Mouse (Mus musculus) layer of hippocampus, postnatal 14 days (tissue): ENCODE data around the gene Txnip. TPM values are rescaled to one million over a fixed set of nuclear protein-coding genes. Genes with fewer than 3 reads are reported as not detected.

Experiments used
- DNase-seq, 2 experiments: peaks; one replicate each; pipeline ENCODE4 v3.0.0; 2021 to 2022; ENCODE audit warnings: low spot score in 2 of 2, mixed read lengths in 1 of 2
- total RNA-seq, 2 experiments: library from RNA; stranded (reverse); gene quantifications; 2 replicates each; pipeline ENCODE4 v1.2.3; 2021

The Txnip gene
- total RNA-seq, 2 experiments from 2014 or later: 48.3 to 49.8 TPM

GRCm38 (mm10) chr3:96566661-96567450 is 9.1 kb downstream of the Txnip start:
- no peak for DNase-seq

- DNase-seq: no peak
These were observed 10.8 kb downstream of the Txnip start for GRCm38 (mm10) chr3:96568605-96569004.

- DNase-seq: no peak
These were observed 11.7 kb downstream of the Txnip start for GRCm38 (mm10) chr3:96569506-96569905.

DNA sequence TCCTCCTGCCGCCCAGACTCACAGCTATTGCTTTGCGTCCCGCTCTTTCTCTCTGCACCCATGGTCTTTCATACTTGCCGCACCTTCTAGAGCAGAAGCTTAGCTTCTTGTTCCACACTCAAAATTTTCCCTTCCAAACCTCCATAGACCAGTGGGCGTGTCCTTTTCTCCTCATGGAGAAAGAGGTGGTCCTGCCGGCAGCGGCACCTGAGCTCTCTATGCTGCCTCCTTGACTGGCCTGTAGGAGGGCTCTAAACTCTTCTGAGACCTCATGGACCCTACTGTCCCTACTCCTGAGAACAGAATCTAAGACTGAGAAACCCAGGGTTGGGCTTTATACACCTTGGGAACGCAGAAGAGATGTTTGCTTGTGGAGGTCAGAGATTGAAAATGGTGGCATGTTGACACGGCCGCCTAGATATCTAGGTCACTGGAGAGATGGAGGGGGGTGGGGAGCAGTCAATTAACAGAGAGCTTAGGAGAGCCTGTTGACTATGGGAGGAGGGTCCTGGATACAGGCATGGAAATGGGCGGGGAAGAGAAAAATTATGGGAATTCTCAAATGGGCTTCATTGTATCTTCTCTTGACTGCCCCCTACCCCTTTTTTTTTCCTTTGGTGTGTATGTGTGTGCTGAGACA is 12.3 kb downstream of the Txnip start:
- no peak for DNase-seq

GRCm38 (mm10) chr3:96570643-96571042 is 12.9 kb downstream of the Txnip start:
- DNase-seq: no peak

- DNase-seq: no peak
These were observed 13.6 kb downstream of the Txnip start for GRCm38 (mm10) chr3:96571336-96571735.

- no peak for DNase-seq
These were observed 14.3 kb downstream of the Txnip start for GRCm38 (mm10) chr3:96571896-96572698.

- no peak for DNase-seq
These were observed 16.1 kb downstream of the Txnip start for GRCm38 (mm10) chr3:96573611-96574511.

- DNase-seq: no peak
These were observed 17.7 kb downstream of the Txnip start for GRCm38 (mm10) chr3:96575272-96575984.

DNA sequence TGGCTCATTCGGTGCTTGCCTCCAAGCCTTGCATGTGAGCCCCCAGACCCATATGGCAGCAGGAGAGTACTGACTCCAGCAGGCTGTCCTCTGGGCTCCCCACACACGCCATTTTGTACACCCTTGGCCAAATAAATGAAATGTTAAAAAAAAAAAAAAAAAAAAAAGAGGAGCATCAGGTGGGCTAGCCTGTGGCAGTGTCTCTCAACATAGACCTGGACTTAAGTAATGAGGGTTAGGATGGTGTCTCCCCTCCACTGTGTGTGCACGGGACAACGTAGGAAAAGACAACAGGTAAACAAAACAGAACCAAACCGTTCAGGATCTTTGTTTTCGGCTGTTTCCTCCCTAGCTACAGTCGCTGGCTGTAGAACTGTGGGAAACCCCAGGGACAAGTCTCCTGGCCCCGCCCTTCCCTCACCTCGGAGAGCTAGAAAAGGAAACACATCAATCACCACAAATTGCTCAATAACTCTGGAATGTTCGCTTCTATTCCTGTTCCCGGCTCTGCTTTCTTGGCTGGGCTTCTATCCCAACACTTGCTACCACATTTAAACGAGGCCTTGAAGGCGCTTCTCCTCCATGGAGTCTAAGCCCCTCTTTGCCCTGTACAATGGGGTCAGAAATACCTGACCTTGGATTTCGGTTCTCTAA is 18.4 kb downstream of the Txnip start:
- DNase-seq: no peak

DNA sequence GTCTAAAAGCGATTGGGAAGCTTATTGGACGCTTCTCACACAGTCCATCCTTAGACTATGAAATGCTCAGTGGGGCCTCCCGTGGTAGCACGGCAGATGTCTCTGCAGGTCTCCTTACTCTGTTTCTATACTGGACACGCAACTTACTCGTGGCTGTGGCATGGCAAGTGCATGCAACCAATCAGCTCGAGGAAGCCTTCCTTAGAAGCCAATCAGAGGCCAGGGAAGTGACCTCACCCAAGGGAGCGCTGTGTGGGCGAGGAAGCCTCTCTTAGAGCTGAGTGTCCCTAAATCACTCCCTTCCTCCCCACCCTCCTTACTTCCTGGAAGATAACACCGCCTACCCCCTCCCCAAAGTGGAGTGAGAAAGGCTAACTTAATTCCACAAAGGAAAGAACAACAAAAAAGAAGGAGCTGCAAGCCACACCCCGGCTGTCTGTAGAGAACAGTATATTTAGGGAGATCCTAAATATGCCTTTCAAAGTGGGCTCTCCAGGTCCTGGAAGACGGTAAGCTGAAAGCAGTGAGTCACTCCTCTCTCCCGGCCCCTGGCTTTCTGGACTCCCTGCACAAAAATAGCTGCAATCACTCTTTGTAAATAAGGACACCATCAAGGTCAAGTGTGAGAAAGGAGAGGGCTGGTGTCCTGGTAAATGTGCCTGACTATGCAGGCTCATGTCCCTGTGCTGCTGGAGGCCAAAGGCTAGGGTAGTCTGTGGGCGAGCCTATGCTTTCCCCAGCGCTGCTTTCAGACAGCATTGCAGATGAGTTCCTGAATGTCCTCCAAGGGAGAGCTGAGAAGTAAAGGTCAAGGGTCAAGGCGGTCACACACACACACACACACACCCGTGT is 19.2 kb downstream of the Txnip start, which contains the start of gene Gm16253:
Gene Gm16253, plus strand, starts transcription at position 295 of the 852 bp plus-strand sequence.
- peak; percentile 71 to 79 for DNase-seq

DNA sequence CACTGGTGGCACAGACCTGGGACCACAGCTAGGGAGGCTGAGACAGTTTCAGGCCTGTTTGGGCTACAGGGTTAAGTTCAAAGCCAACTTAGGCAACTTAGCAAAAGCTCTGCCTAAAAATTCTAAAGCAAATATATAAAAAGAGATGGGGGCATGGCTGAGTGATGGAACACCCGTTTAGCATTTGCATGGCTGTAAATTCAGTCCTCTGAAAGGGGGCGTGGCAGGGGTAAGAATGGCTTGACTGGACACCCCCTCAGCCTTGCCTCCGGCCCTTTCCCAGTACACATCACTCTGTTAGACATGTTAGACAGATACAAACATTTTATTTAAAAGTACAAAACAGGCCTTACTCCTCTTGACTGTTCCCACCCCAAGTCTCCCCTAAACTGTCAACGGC is 19.8 kb downstream of the Txnip start:
- no peak for DNase-seq

DNA sequence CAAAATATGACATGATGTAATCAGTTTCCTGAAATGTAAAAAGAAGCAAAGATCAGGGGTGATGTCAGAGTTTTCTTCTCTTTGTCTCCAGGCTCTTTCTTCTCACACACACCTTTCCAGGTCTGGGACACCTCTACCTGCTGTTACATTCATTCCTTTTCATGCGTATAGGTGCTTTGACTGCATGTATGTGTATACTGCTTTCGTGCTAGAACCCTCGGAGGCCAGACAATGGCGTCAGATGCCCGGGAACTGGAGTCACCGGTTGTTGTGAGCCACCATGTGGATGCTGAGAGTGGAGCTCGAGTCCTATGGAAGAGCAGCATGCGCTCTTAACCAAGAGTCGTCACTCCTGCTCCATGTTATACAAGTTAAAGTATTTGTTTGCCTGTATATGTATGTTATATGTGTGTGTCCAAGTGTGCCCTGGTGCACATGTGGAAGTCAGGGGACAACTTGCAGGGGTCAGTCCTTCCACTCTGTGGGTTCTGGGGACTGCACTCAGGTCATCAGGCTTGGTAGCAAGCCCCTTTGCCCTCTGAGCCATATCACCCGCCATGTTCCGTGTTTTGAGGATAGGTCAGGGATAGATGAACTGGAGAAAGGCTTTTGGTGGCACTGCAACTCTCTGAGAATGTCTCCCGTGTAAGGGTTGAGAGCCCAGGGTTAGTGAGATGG is 20.9 kb downstream of the Txnip start:
- no peak for DNase-seq

DNA sequence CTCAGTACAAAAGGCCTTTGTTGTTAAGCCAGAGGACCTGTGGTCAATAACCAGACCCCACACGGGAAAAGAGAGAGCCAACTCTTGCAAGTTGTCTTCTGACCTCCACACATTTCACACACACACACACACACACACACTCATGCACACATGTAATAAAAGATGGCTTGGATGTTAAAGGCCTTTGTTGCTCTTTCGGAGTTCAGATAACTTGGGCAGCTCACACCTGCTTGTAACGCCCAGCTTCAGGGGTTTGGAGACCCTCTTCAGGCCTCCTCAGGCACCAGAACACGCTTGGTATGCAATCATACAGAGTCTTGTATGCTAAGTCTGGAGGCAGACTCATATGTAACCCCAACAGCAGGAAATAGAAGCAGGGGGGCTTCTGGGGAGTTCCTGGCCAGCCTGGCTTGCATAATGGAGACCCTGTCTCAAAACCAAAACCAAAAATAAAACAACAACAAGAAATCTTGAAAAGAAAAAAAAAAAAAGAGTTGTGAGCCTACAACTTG is 21.5 kb downstream of the Txnip start:
- DNase-seq: no peak

DNA sequence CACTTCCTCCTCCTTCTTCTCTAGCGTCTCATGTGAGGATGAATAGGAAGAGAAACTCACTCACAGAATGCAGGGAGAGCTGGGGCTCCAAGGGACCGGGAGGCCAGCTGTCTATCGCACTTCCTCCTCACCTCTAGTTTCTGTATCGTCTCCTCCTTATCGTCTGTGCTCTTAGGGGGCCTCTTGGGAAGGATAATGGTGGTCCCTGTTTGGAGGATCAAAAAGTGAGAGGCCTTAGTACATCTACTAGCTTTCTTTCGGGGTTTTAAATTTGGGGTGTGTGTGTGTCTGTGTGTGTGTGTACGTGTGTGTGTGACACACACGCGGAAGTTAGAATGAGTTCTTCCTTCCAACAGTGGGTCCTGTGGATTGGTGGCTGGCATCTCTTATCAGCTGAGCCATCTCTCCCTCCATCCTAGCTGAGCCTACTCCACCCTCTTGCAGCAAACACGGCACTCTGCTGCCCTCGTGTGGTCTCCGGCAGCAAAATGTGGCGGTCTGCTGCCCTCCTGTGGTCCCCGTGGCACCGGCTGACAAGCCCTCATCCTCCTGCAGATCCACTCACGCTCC is 22.2 kb downstream of the Txnip start:
- DNase-seq: peak; percentile 94

DNA sequence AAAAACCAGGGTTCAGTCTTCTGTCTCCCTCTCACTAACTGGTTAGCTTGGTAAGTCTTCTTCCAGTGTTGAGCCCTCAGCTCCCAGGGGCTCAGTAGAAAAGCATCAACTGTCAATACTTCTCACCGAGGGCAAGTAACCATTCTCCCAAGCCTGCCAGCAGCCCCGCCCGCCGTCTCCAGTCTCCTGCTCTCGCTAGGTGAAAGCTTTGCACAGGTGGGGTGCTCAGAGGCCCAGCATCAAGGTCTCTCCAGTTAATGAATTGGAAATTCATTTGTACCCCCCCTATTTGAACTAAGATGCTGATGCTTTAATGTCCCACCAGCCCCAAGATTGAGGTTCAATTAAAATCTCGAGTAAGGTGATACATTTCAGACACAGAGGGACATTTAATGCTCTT is 23.4 kb downstream of the Txnip start:
- DNase-seq: no peak

DNA sequence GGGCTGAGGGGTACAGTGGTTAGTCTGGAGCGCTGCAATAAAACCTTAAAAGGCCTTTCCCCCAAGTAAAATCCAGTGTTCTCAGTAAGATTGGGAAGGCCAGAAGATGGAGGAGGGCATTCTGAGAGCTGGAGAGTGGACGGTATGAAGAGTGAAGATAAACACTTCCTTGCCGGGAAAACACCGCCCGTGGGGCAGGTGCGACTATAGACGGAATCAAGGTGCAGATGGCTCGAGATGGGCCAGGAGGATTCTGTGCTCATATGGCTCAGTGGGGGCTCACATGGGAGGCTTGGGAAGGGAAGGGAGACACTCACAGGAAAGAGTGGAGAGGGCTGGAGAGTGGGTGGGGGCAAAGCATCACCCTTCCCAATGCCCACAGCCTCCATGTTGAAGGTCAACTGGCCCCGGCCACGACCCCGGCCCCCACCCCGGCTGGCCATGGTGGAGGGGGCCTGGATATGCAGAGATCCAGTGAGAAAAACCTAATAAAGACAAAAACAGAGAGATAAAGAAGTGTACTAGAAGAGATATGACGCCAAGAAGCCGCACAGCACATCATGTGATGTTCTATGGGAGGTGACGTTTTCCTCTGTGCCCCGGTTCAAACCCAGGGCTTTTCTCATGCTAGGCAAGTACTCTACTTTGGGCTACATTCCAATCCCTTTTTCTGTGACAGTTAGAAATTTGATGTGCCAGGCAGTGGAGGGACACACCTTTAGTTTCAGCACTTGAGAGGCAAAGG is 24.2 kb downstream of the Txnip start:
- no peak for DNase-seq
